Mouse (Mus musculus): ENCODE data around the gene Ctcf.

Gene Ctcf

DNA sequence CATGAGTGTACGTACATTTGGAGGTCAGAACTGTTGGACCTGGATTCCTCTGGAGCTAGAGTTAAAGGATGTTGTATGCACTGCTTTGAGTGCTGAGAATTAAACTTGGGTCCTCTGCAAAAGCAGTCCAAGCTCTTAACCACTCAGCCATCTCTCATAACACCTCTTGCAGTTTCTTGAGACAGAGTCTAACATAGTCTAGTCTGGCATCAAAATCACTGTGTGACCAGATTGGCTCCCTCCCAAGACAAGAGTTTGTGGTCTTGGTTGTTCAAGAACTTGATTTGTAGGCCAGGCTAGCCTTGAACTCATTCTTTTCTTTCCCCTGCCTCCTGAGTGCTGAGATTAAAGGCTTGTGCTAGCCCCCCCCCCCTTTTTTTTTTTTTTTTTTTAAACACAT is 12.6 kb downstream of the Ctcf start:
- DNase-seq (ENCODE audit: low spot score in 2 of 2), result no peak

DNA sequence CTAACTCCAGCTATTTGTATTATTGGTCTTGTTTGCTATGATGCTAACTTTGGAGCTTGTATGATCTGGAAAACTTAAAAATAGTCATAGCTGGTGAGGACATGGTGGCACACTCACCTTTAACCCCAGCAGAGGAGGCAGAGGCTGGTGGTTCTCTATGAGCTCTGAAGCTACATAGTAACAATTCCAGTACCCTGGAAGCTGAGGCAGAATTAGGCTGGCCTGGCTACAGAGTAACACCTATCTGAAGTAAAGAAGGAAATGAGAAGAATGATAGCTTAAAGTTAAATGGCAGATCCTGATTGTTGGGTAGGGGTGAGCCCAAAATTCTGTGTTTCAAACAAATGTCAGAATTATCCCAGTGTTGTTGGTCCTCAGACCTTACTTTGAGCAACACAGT is 21.3 kb downstream of the Ctcf start:
- DNase-seq (ENCODE audit: low spot score in 2 of 2), result no peak

GRCm38 (mm10) chr8:105661167-105661566 is 24.8 kb downstream of the Ctcf start:
- no peak for DNase-seq (ENCODE audit: low spot score in 2 of 2)

DNA sequence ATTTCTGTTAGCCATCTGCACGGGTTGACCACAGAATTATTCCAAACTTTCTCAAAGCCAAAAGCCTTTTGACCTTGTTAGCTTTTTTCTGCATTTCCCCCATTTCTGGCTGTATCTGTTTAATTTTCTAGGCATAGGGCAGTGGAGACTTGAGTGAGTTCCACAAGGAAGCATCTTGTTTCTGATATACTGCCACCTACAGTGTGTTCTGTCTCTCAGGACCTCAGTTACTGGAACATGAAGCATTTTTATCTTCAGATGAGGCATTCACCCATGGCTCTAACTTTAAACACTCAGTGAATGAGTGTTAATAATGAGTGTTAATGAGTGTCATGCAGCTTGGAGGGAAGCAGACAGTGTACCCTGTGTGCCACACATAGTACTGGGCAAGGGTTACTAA is 41.5 kb downstream of the Ctcf start:
- no peak for DNase-seq (ENCODE audit: low spot score in 2 of 2)

DNA sequence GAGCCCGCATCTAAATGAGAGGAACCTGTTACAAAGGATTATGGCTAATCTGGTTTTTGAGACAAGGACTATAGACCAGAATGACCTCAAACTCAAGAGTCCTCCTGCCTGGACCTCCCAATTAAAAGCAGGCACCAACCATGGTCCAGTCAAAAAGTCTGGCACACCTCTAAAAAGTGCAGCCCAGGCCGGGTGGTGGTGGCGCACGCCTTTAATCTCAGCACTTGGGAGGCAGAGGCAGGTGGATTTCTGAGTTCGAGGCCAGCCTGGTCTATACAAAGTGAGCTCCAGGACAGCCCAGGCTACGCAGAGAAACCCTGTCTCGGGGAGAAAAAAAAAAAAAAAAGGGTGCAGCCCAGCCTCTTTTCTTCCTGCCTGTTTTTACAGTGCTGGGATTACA is 49.0 kb downstream of the Ctcf start:
- DNase-seq (ENCODE audit: low spot score in 2 of 2), result no peak

DNA sequence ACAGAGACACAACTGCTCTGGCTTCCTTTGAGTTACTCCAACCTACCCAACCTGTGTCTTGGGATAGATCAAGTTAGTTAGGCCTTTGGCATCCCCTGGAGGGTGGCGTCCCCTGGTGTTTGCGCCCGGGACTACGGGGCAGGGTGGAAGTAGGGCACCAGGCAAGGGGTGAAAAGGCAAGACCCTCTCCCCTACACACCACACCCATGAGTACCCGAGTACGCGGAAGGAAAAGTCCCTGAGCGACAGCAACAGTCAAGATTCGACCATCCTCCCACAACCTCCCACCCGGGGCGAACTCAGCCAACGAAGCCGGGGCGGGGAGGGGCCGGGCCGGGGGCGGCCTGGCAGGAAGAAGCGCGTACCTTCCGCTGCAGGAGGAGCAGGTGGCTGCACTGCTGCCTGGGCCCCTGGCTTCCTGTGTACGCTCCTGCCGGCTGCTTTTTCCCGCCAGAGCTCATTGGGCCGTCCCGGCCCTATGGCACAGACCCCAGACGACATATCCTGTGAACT is 49.5 kb downstream of the Ctcf start, which contains the start of gene Carmil2:
TSS of gene Carmil2 (plus strand) at position 479 of the 513 bp plus-strand sequence.
- DNase-seq (ENCODE audit: low spot score in 2 of 2), result no peak

DNA sequence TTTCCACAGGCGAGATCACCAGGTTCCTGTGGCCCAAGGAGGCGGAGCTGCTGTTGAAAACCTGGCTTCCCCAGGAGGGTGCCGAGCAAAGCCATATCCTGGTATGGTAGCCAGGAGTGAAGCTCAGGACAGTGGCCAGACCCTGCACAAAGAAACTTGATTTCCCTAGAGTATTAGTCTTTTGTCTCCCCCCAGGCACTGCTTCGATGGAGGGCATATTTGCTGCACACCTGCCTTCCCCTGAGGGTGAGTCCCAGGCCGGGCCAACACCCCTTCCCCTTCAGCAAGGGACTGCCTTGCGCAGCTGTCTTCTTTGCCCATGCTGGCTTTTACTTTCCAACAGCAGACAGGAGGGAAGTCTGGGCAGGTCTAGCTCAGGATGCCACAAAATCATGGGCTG is 50.2 kb downstream of the Ctcf start:
- DNase-seq (ENCODE audit: low spot score in 2 of 2), result no peak

DNA sequence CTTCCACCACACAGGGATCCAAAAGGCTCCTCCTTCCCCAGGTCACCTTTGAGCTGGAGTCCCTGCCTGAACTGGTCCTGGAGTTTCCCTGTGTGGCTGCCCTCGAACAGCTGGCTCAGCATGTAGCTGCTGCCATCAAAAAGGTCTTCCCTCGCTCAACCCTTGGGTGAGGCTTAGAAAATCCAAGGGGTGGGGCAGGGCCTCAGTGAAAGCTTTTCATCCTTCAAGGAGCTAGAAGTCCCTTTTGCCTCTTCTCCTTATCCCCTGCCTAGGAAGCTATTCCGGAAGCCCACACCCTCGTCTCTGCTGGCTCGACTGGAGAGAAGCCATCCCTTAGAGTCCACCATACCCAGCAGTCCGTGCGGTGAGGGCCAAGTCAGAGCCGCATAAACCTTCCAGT is 51.1 kb downstream of the Ctcf start:
- no peak for DNase-seq (ENCODE audit: low spot score in 2 of 2)

DNA sequence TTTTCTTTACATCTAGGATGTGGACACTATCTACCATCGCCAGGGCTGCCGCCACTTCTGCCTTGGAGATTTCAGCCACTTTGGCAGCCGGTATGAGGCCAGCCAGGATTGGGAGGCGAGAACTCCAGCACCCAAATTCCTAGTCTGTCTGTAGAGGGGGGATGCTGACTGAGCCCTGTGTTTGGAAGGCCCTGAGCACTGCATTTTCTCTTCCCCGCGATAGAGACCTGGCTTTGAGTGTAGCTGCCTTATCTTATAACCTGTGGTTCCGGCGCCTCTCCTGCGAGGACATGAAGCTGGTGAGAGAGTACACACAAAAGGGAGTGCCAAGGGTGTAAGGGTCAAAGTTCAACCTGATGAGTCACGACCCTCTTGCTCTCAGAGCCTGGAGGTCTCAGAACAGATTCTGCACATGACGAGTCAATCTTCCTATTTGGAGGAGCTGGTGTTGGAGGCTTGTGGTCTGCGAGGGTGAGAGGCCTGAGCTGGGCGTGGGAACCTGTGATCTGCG is 51.9 kb downstream of the Ctcf start:
- no peak for DNase-seq (ENCODE audit: low spot score in 2 of 2)

DNA sequence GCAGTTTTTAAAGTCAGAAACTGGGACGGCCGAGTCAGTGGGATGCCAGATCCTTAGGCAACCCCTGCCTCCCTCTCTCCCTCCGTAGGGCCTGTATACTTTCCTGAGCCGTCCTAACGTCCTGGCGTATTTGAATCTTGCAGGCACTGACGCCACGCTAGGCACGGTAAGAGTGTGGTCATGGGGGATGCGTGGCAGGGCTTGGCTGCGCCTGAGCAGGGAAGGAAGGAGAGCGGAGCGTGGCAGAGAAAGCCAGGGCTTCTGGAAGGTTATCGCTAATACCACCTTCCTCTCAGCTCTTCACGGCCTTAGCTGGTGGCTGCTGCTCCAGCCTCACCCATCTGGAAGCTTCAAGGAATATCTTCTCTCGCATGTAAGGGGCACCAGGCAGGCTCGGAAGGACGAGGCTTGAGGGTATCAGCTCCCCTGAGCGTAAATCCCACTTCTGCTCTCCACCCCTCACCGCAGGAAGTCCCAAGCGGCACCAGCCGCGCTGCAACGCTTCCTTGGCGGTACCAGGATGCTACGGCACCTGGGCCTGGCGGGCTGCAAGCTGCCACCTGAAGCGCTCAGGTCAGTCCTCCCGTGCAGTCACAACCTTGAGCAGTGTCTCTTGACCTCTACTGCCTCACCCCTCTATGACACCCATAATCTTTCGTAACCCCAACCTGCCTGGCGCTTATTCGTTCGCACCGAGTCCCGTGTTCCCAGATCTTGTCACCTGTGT is 53.1 kb downstream of the Ctcf start:
- DNase-seq (ENCODE audit: low spot score in 2 of 2), result no peak

DNA sequence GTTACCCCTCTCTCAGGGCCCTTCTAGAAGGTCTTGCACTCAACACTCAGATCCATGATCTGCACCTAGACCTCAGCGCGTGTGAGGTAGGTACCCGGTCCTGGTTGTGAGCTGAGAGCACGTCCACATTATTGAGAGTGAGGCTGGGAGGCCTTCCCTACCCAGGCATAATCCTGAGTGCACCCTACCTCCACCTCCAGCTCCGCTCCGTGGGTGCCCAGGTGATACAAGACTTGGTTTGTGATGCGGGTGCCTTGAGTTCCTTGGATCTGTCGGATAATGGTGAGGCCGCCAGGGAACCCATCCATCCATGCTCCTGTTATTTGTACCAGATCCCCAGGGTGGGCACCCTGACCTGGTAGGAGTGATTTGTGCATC is 53.6 kb downstream of the Ctcf start:
- no peak for DNase-seq (ENCODE audit: low spot score in 2 of 2)

DNA sequence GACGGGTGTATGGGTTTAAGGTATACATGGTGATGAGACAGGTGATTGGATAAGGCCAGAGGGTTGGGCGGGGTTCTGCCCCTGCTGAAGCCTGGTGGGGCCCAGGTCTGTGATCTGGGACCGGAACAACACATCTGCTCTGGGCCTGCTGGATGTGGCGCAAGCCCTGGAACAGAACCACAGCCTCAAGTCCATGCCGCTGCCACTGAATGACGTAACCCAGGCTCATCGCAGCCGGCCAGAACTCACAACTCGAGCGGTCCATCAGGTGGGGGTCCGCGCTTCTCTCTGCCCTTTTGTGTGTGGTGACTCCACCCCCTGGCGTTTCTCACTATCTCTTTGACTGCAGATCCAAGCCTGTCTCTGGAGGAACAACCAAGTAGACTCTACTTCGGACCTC is 54.6 kb downstream of the Ctcf start:
- no peak for DNase-seq (ENCODE audit: low spot score in 2 of 2)

DNA sequence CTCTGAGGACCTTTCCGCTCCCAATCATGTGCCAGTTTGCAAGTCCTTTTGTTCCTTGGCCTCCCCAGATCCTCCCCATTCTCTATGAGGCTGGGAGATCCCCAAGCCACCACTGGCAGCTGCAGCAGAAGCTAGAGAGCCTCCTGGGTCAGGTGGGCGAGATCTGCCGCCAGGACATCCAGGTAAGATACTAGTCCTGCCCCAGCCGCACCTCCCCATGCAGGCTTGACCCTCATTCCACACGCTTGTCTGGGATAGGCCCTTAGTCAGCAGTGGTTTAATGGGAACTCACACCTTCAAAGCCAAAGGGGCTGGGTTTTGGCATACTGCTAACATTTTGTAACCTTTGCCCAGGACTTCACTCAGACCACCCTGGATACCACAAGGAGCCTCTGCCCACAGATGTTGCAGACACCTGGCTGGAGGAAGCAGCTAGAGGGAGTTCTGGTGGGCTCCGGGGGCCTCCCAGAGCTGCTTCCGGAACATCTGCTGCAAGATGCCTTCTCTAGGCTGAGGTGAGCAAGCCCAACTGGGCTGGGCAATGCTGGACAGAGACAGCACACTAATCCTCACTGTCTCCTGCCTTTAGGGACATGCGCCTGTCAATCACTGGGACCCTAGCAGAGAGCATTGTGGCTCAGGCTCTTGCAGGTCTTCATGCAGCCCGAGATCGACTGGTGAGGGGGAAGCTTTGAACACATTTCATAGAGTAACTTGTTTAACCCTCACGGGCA is 56.2 kb downstream of the Ctcf start:
- DNase-seq (ENCODE audit: low spot score in 2 of 2), result no peak

DNA sequence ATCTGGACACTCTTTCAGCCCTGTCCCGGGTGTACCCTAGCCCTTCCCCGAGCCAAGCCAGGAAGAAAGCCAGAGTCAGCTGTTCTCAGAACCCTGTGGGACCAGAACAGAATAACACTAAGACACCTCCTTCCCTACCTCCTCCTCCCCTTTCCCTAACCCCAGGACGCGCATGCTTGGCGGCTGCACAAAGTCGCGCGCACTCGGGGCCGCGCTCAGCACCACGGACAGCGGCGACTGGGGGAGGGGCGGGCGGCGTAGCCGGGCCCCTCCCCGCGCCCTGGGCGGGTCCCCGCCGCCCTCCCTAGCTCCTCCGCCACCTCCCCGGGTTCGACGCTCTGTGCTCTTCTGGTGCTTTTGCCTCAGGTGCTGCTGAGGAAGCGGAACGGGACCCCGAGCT is 57.3 kb downstream of the Ctcf start:
- DNase-seq (ENCODE audit: low spot score in 2 of 2), result peak; percentile 50 to 64

DNA sequence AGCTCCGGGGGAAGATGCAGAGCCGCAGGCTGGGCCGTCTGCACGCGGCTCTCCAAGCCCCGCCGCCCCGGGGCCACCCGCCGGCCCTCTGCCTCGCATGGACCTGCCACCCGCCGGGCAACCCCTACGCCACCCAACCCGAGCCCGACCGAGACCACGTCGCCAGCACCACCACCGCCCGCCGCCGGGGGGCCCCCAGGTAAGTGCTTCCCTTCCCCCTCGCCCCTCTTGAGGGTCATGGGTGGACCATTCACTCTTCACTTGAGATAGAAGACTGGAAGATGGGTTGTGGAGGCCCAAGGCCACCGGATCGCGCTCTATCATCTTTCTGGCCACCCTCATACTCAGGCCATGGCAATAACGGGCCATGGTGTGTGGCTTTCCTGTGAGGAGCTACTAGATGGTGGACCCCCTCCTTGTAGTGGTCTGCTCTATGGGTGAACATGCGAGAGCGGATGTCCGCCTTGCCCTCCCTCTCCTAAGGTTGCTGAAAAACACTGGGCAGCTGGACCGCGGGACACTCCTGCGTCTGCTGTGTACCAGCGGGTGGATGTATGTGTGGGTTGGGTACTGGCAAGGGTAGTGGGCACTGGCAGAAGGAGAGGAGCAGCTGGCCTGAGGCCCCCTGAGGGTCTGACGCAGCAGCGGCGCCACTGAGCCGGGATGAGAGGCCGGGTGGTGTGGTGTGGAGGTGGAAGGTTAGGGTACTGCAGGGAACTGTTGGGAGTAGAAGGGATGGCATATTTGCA is 57.9 kb downstream of the Ctcf start:
- peak in 1 of 2 experiments; percentile 47 for DNase-seq (ENCODE audit: low spot score in 2 of 2)

DNA sequence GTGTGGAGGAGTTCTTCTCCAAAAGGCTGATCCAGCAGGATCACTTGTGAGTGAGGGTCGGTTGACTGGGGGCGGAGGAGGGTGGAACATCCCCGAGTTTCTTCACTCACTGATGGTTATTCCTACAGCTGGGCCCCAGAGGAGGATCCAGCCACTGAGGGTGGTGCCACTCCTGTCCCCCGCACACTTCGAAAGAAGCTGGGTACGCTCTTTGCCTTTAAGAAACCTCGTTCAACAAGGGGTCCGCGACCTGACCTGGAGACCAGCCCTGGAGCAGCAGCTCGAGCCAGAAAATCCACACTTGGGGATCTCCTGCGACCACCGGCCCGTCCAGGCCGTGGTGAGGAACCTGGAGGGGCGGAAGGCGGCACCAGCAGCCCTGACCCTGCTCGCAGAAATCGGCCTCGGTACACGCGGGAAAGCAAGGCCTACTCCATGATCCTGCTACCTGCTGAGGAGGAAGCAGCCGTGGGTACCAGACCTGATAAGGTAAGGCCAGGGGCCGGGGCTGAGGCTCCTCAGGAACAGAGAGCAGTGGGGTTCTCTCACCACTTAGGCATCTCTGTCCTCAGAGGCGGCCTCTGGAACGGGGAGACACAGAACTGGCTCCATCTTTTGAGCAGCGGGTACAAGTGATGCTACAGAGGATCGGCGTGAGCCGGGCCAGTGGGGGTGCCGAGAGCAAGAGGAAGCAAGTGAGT is 58.9 kb downstream of the Ctcf start:
- DNase-seq (ENCODE audit: low spot score in 2 of 2), result no peak

DNA sequence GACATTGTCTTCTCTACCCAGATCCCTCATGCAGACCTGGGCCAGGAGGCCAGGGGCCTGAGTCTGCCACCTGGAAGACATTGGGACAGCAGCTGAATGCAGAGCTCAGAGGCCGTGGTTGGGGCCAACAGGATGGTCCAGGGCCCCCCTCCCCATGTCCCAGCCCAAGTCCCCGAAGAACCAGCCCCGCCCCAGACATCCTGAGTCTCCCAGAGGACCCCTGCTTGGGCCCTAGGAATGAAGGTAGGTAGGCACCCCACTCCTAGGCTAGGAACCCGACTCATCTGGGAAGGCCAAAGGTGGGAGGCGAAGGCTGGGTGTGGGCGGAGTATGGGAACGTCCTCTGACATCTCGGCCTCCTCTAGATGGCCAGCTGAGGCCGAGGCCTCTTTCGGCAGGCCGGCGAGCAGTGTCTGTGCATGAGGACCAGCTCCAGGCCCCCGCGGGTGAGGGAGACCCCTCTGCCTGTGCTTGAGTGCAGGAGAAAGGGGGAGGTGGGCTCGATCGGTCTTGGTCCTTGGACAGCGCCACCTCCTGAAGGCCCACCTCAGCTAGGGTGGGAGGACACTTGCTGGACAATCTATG is 60.9 kb downstream of the Ctcf start:
- no peak for DNase-seq (ENCODE audit: low spot score in 2 of 2)

DNA sequence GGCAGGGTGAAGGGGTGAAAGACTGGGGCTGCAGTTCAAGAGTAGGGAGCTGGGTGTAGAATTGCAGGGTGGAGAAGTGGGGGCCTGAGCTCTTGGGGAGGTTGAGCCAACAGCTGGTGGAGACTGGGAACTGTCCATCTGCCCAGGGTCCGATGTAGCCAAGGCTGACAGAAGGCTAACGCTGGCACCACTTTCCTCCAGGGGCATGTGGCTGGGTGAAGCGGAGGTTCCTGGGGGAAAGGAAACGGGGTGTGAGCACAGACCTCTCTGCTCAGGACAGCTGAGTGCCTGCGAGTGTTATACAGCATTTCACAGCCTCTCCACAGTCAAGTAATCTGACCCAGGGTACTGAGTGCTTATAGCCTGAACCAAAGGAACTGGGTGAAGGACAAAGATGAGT is 62.4 kb downstream of the Ctcf start:
- no peak for DNase-seq (ENCODE audit: low spot score in 2 of 2)

DNA sequence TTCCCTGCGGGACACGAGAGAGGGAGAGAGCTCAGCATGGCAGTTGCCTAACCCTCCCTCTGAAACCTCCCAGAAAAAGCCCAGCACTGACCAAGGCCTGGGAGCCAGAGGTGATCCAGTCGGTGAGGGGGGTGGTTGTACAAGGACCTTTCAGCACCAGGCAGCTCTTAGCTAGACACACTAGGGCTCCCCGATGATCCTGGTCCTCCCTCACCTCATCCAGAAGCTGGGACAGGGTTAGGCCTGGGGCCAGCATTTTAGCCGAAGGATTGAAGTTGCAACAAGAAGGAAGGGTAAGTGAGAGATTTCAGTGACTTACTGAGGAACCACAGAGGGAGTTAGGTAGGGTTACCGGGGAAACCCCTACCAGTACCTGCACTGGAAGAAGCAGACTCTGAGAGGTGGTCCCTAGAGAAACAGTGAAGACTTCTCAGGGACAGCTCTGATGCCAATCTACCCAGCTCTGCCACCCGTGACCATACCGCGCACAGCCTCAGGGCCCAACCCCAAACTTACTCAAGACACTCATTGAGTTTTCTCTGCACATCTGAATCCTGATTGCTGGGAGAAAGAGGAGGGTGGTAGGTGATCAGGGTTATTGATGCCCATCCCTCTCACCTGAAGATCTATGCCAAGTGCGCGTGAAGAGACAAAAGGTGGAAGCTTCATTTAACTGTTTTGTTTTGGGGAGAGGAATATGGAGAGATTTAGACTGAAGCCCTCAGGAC is 63.3 kb downstream of the Ctcf start:
- DNase-seq (ENCODE audit: low spot score in 2 of 2), result no peak

DNA sequence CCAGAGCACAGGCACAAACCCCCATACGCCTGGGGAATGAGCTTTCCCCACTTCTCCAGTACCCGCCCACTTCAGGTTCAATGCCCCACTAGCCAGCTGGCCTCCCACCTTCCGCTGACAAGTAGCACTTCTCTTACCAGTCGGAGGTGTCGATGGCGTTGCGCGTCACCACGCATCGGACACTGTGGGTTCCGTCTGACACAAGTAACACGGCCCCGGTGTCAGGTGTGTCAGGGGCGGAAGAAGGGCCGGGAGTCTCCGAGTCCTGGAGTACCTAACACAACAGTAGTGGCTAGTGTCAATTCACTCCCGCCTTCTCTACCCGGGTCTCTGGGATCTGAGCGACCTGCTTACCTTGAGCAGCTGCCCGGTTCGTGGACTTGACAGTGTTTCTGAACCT is 64.2 kb downstream of the Ctcf start:
- DNase-seq (ENCODE audit: low spot score in 2 of 2), result peak in 1 of 2 experiments; percentile 60
